Mouse (Mus musculus) stomach, embryonic 15.5 days (tissue): ENCODE data around the gene Hba-x. TPM values are rescaled to one million over a fixed set of nuclear protein-coding genes. Genes with fewer than 3 reads are reported as not detected.

Experiments used
- ATAC-seq: fragments of 200-750 bp; cut with Nextera tagmentation; 2 replicates; pipeline ENCODE4 v1.8.0; 2017; ENCODE audit warnings: low read depth, moderate number of reproducible peaks, moderate TSS enrichment; ENCODE audit not compliant: insufficient read depth, low FRiP score
- H3K27ac ChIP-seq: fragments of 300-500 bp; sonication (generic); 2 replicates; pipeline ENCODE4 v1.5.1; 2015; ENCODE audit warnings: mild to moderate bottlenecking, inconsistent platforms
- H3K27me3 ChIP-seq: fragments of 300-500 bp; sonication (generic); replicated peaks from 2 replicates; pipeline ENCODE4 v1.6.1; 2015; ENCODE audit warnings: inconsistent platforms
- H3K36me3 ChIP-seq: fragments of 300-500 bp; sonication (generic); 2 replicates; pipeline ENCODE4 v1.6.1; 2015; ENCODE audit warnings: inconsistent platforms
- H3K4me1 ChIP-seq: fragments of 300-500 bp; sonication (generic); 2 replicates; pipeline ENCODE4 v1.6.1; 2015; ENCODE audit warnings: inconsistent platforms
- H3K4me2 ChIP-seq: fragments of 300-500 bp; sonication (generic); 2 replicates; pipeline ENCODE4 v1.6.1; 2015; ENCODE audit warnings: mild to moderate bottlenecking, inconsistent platforms
- H3K4me3 ChIP-seq: fragments of 300-500 bp; sonication (generic); replicated peaks from 2 replicates; pipeline ENCODE4 v1.5.1; 2015; ENCODE audit warnings: inconsistent platforms
- H3K9ac ChIP-seq: fragments of 300-500 bp; sonication (generic); 2 replicates; pipeline ENCODE4 v1.6.1; 2015; ENCODE audit warnings: inconsistent platforms
- H3K9me3 ChIP-seq: fragments of 300-500 bp; sonication (generic); 2 replicates; pipeline ENCODE4 v1.6.1; 2016; ENCODE audit warnings: inconsistent platforms
- WGBS: fragments of 180-500 bp; shearing (Covaris S2); methylation state at CpG from one replicate; pipeline ENCODE4 v1.1.7; 2015; 5-methylcytosine and 5-hydroxymethylcytosine counted together
- polyA plus RNA-seq: library from polyadenylated mRNA; unstranded; fragments of >200 nt; fragmentation: Nextera tagmentation; extraction: Ambion mirVana; gene quantifications from 2 replicates; pipeline ENCODE4 v1.2.1, GENCODE M21; 2015

Gene Hba-x
- polyA plus RNA-seq, 1 experiment from 2014 or later = 62.6 TPM

GRCm38 (mm10) chr11:32237411-32237795, 38.8 kb upstream of the Hba-x start:
- H3K4me1 ChIP-seq = peaks cover 26% of the 10 kb centered on the region
- H3K4me2 ChIP-seq = no peak overlapping the region
- H3K9me3 ChIP-seq = no peaks in the 10 kb centered on the region
- no peak overlapping the region for H3K4me3 ChIP-seq
- H3K9ac ChIP-seq = no peak overlapping the region
- 84% methylated on average over 3 of the region's 3 CpGs for WGBS
- peaks cover 23% of the 10 kb centered on the region for H3K36me3 ChIP-seq
- no peaks in the 10 kb centered on the region for H3K27me3 ChIP-seq
- no peak for ATAC-seq
- no peak overlapping the region for H3K27ac ChIP-seq

GRCm38 (mm10) chr11:32238093-32238860, 37.9 kb upstream of the Hba-x start:
- Histone ChIP-seq H3K27ac (no peak overlapping the region), H3K27me3 (no peaks in the 10 kb centered on the region), H3K4me1 (peaks cover 26% of the 10 kb centered on the region), H3K36me3 (peaks cover 21% of the 10 kb centered on the region), H3K4me2 (no peak overlapping the region), H3K9me3 (no peaks in the 10 kb centered on the region), H3K9ac (no peak overlapping the region), H3K4me3 (no peak overlapping the region)
- WGBS = 72% methylated on average over 5 of the region's 5 CpGs
- ATAC-seq = peak; percentile 25; the same call in 1 of the 2 replicates

- Histone ChIP-seq H3K27me3 (no peaks in the 10 kb centered on the region), H3K4me1 (peaks cover 5% of the 10 kb centered on the region), H3K4me3 (no peak overlapping the region), H3K36me3 (peaks cover 16% of the 10 kb centered on the region), H3K9me3 (no peaks in the 10 kb centered on the region), H3K27ac (peak overlapping the region; percentile 10; the same call in 1 of the 2 replicates), H3K9ac (no peak overlapping the region), H3K4me2 (no peak overlapping the region)
- ATAC-seq = no peak
Observed at GRCm38 (mm10) chr11:32241391-32241790, 34.8 kb upstream of the Hba-x start.

DNA sequence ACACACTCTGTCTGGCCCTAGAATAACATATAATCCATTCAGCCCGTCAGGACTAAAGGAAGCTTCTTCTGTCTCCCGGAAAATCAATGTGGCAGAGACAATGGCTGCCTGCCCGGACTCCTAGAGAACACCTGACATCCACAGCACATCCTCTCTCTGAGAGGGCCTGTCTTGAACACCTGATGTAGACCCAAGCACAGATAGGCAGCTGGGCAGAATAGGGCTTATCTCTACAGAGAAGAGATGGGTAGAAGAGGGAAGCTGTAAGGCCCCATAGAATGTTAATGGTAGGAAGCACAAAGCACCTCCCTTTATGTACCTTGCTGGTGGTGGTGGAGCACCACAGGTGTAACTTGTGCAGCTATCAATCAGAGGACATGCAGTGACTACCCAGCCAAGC, 34.0 kb upstream of the Hba-x start:
- Histone ChIP-seq H3K36me3 (peaks cover 16% of the 10 kb centered on the region), H3K27me3 (no peaks in the 10 kb centered on the region), H3K4me1 (no peaks in the 10 kb centered on the region), H3K4me3 (no peak overlapping the region), H3K4me2 (no peak overlapping the region), H3K9me3 (no peaks in the 10 kb centered on the region), H3K27ac (no peak overlapping the region), H3K9ac (no peak overlapping the region)
- ATAC-seq = no peak
- 86% methylated on average over 3 of the region's 3 CpGs for WGBS

GRCm38 (mm10) chr11:32243205-32243955, 32.8 kb upstream of the Hba-x start:
- no peaks in the 10 kb centered on the region for H3K27me3 ChIP-seq
- no peaks in the 10 kb centered on the region for H3K4me1 ChIP-seq
- H3K4me3 ChIP-seq = no peak overlapping the region
- H3K36me3 ChIP-seq = peaks cover 16% of the 10 kb centered on the region
- no peak overlapping the region for H3K27ac ChIP-seq
- no peak overlapping the region for H3K4me2 ChIP-seq
- no peak for ATAC-seq
- 65% methylated on average over 7 of the region's 7 CpGs for WGBS
- no peaks in the 10 kb centered on the region for H3K9me3 ChIP-seq
- H3K9ac ChIP-seq = no peak overlapping the region

DNA sequence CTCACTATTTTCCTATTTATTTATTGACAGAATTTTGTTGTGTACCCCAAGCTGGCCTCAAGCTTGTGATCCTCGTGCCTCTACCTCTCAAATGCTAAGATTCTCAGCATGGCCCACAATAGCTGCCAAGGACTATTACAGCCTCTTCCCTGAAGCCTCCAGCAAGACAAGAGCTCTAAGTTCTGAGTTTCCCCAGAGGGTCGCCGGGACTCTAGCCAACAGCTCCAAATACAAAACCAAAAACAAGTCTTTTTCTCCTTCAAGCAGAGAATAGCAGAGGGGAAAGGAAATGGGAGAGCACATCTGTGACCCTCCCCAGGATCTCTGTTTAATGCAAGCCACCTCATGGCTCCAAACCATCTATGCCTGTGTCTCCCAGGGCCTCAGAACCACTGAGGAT, 32.1 kb upstream of the Hba-x start:
- Histone ChIP-seq H3K27ac (0 out of 2 replicates have a peak overlapping the region, but pooled peaks have one; percentile 37), H3K4me1 (no peaks in the 10 kb centered on the region), H3K9me3 (no peaks in the 10 kb centered on the region), H3K9ac (no peak overlapping the region), H3K4me2 (no peak overlapping the region), H3K4me3 (no peak overlapping the region), H3K27me3 (no peaks in the 10 kb centered on the region), H3K36me3 (peaks cover 13% of the 10 kb centered on the region)
- ATAC-seq = no peak
- 72% methylated on average over 3 of the region's 3 CpGs for WGBS

- no peaks in the 10 kb centered on the region for H3K27me3 ChIP-seq
- H3K27ac ChIP-seq = no peak overlapping the region
- no peaks in the 10 kb centered on the region for H3K4me1 ChIP-seq
- no peak overlapping the region for H3K4me2 ChIP-seq
- no peak overlapping the region for H3K4me3 ChIP-seq
- peaks cover 13% of the 10 kb centered on the region for H3K36me3 ChIP-seq
- no peak overlapping the region for H3K9ac ChIP-seq
- 90% methylated on average over 1 of the region's 1 CpGs for WGBS
- ATAC-seq = no peak
- no peaks in the 10 kb centered on the region for H3K9me3 ChIP-seq
Observed at GRCm38 (mm10) chr11:32244617-32245016, 31.6 kb upstream of the Hba-x start.

- Histone ChIP-seq H3K4me2 (no peak overlapping the region), H3K27ac (no peak overlapping the region), H3K4me1 (no peaks in the 10 kb centered on the region), H3K9me3 (no peaks in the 10 kb centered on the region), H3K9ac (no peak overlapping the region), H3K27me3 (no peaks in the 10 kb centered on the region), H3K36me3 (peaks cover 12% of the 10 kb centered on the region), H3K4me3 (no peak overlapping the region)
- 87% methylated on average over 6 of the region's 6 CpGs for WGBS
- peak; percentile 97 for ATAC-seq
Observed at GRCm38 (mm10) chr11:32245614-32246013, 30.6 kb upstream of the Hba-x start.

DNA sequence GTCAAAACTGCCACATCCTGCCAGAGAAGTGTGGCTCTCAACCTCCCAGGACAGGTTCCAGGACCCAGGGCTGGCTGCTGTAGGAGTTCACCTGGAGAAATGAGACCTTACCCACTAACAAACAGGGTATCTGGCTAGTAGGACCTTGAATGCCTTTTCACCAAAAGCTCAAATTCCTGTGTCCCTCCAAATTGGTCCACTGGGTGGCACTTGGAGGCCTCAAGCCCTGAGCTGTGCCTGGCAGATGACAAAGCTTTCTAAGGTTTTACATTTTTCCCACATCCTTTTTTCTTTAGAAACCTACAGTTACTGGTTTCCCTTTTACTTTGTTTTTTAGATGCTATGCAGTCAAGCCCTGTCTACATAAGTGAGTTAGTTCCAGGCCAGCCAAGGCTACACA, 29.1 kb upstream of the Hba-x start:
- Histone ChIP-seq H3K4me1 (no peaks in the 10 kb centered on the region), H3K4me2 (no peak overlapping the region), H3K27me3 (no peaks in the 10 kb centered on the region), H3K9me3 (no peaks in the 10 kb centered on the region), H3K9ac (no peak overlapping the region), H3K4me3 (no peak overlapping the region), H3K36me3 (peaks cover 8% of the 10 kb centered on the region), H3K27ac (no peak overlapping the region)
- no peak for ATAC-seq

DNA sequence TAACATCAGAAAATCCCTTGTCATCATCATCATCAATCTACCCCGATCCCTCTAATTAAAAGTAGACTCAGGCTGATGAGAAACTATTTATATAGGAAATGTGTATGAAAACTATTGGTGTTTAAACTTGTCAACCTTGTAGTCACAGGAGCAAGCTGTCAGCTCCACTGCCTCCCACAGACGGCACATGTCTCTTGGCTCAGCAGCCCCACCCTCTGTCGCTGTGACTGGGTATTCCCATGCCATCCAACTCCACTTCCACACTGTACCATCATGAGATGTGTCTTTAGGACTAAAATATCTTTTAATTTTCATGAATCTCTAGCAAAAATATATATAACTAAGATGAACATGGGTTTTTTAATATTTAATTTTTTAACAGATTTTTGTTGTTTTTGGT, 27.9 kb upstream of the Hba-x start:
- Histone ChIP-seq H3K4me3 (no peak overlapping the region), H3K36me3 (peaks cover 8% of the 10 kb centered on the region), H3K9me3 (no peaks in the 10 kb centered on the region), H3K9ac (no peak overlapping the region), H3K27ac (no peak overlapping the region), H3K4me1 (no peaks in the 10 kb centered on the region), H3K4me2 (no peak overlapping the region), H3K27me3 (no peaks in the 10 kb centered on the region)
- no peak for ATAC-seq
- WGBS = 74% methylated on average over 3 of the region's 3 CpGs

DNA sequence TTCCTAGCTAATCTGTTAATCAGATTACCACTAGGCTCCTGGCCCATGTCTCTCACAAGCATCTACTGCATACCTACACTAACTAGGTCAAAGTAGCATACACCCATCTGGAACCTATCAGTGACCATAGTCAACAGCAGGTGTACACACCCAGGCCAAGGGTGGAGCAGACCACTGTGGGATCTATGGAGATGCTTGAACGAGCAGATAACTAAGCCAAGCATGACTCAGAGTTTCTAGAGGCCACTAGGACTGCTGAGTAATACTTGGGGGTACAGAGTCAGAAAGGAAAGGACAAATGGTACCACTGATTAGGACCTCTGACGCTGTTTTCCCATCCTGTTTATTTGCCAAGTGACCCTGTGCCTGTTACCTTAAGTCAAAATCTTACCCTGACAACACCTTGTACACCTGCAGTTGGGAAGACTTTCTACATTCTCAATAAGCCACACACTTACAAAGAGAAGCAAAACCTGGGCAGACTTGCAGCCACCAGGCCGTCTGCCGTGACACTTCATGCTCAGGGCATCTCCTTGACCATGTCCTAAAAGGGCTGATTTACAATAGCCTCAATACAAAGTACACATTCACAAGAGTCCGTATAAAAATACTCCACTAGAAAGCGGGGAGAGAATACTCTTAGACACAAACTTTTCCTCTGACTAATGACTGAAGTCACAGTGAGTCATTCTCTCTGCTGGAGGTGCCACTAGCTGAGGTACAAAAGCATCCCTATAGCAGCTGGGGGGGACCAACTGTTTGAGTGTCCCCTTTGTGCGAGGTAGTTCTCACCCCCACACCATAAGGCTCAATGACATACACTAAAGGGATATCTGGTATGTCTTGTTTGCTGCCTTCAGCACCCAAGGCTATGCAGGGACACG, 25.1 kb upstream of the Hba-x start:
- H3K27ac ChIP-seq = no peak overlapping the region
- H3K4me3 ChIP-seq = no peak overlapping the region
- H3K4me1 ChIP-seq = no peaks in the 10 kb centered on the region
- 82% methylated on average over 8 of the region's 8 CpGs for WGBS
- H3K9ac ChIP-seq = no peak overlapping the region
- H3K36me3 ChIP-seq = peaks cover 8% of the 10 kb centered on the region
- no peaks in the 10 kb centered on the region for H3K27me3 ChIP-seq
- ATAC-seq = peak; percentile 99
- H3K9me3 ChIP-seq = no peaks in the 10 kb centered on the region
- H3K4me2 ChIP-seq = no peak overlapping the region

- no peak for ATAC-seq
- Histone ChIP-seq H3K27me3 (no peaks in the 10 kb centered on the region), H3K9me3 (no peaks in the 10 kb centered on the region), H3K36me3 (peaks cover 5% of the 10 kb centered on the region), H3K9ac (no peak overlapping the region), H3K4me1 (no peaks in the 10 kb centered on the region), H3K4me3 (no peak overlapping the region), H3K27ac (no peak overlapping the region), H3K4me2 (no peak overlapping the region)
- WGBS = 100% methylated on average over 1 of the region's 1 CpGs
Observed at GRCm38 (mm10) chr11:32253121-32253520, 23.1 kb upstream of the Hba-x start.
